ENCODE assay signal across 8 mouse cellular contexts in genomic region chr19:44297068-44297760, GRCm38 (mm10). TPM values are rescaled to one million over a fixed set of nuclear protein-coding genes. Genes with fewer than 3 reads are reported as not detected.
DNase-seq lines count a peak whose midpoint lies in the region; ATAC-seq and TF ChIP-seq lines count a peak whose summit lies in the region.

No protein-coding gene starts in this region.

- no peak for DNase-seq in heart, postnatal 14 days
- peak; percentile 11 for DNase-seq in forebrain, postnatal 0 days
- no peak for DNase-seq in midbrain, embryonic 10.5 days (ENCODE audit: low spot score)
- DNase-seq in urinary bladder, adult 18-20 months (ENCODE audit: low spot score in 2 of 2): no peak
- DNase-seq in urinary bladder, adult 2 months (ENCODE audit: low spot score): no peak
- no peak for DNase-seq in adrenal gland, adult 18-20 months (ENCODE audit: low spot score in 2 of 2)

- H3K9ac ChIP-seq in heart, embryonic 13.5 days: peak overlapping the region; percentile 97
- H3K9ac ChIP-seq in forebrain, postnatal 0 days: peak overlapping the region; percentile 98

- intact Hi-C loops in heart, postnatal 14 days (cut with DNase I): no loop called here

- ATAC-seq in heart, embryonic 13.5 days (ENCODE audit: extremely low read depth, insufficient number of reproducible peaks, low FRiP score, low TSS enrichment): no peak
- ATAC-seq in forebrain, postnatal 0 days: no peak

- no peak for TF ChIP-seq CTCF in E14TG2a.4 (conservative IDR thresholded peaks at IDR 0.05; ENCODE audit: low read length)
- no peak for TF ChIP-seq CTCF in forebrain, postnatal 0 days (IDR thresholded peaks at IDR 0.05; ENCODE audit: low read depth)

- H3K4me1 ChIP-seq in heart, embryonic 13.5 days: peaks cover 83% of the 10 kb centered on the region
- peaks cover 81% of the 10 kb centered on the region for H3K4me1 ChIP-seq in E14TG2a.4 (replicated peaks; ENCODE audit: low read depth, low read length)
- peaks cover 35% of the 10 kb centered on the region for H3K4me1 ChIP-seq in forebrain, postnatal 0 days (ENCODE audit: insufficient read depth)
- H3K4me1 ChIP-seq in midbrain, embryonic 10.5 days: peaks cover 77% of the 10 kb centered on the region

- WGBS in heart, embryonic 13.5 days: 59% methylated on average over 8 of the region's 8 CpGs
- 32% methylated on average over 8 of the region's 8 CpGs for WGBS in forebrain, postnatal 0 days
- 86% methylated on average over 8 of the region's 8 CpGs for WGBS in midbrain, embryonic 10.5 days

- H3K27me3 ChIP-seq in heart, embryonic 13.5 days (replicated peaks): no peaks in the 10 kb centered on the region
- no peaks in the 10 kb centered on the region for H3K27me3 ChIP-seq in E14TG2a.4 (ENCODE audit: insufficient read depth, low read length)
- no peaks in the 10 kb centered on the region for H3K27me3 ChIP-seq in forebrain, postnatal 0 days (ENCODE audit: insufficient read depth, low read length)
- H3K27me3 ChIP-seq in midbrain, embryonic 10.5 days (ENCODE audit: low read depth, poor library complexity, severe bottlenecking): no peaks in the 10 kb centered on the region

- H3K27ac ChIP-seq in heart, embryonic 13.5 days (replicated peaks): peak overlapping the region; percentile 50
- H3K27ac ChIP-seq in forebrain, postnatal 0 days (ENCODE audit: low read depth, low read length): 0 out of 2 replicates have a peak overlapping the region, but pooled peaks have one; percentile 9
- H3K27ac ChIP-seq in midbrain, embryonic 10.5 days (replicated peaks): peak overlapping the region; percentile 46; the same call in 1 of the 2 replicates

- H3K9me3 ChIP-seq in heart, embryonic 13.5 days: no peaks in the 10 kb centered on the region
- H3K9me3 ChIP-seq in E14TG2a.4 (ENCODE audit: low read length): no peaks in the 10 kb centered on the region
- H3K9me3 ChIP-seq in forebrain, postnatal 0 days (ENCODE audit: low read length): no peaks in the 10 kb centered on the region
- no peaks in the 10 kb centered on the region for H3K9me3 ChIP-seq in midbrain, embryonic 10.5 days (replicated peaks)

- H3K4me2 ChIP-seq in heart, embryonic 13.5 days: peak overlapping the region; percentile 92
- peak overlapping the region; percentile 98 for H3K4me2 ChIP-seq in forebrain, postnatal 0 days (ENCODE audit: low read depth)

- peak overlapping the region; percentile 89 for H3K4me3 ChIP-seq in heart, embryonic 13.5 days
- peak overlapping the region; percentile 98 for H3K4me3 ChIP-seq in E14TG2a.4 (replicated peaks; ENCODE audit: low read length)
- peak overlapping the region; percentile 95 for H3K4me3 ChIP-seq in forebrain, postnatal 0 days (ENCODE audit: low read depth, low read length)
- peak overlapping the region; percentile 86 for H3K4me3 ChIP-seq in midbrain, embryonic 10.5 days

- peaks cover 72% of the 10 kb centered on the region for H3K36me3 ChIP-seq in heart, embryonic 13.5 days
- H3K36me3 ChIP-seq in E14TG2a.4 (ENCODE audit: insufficient read depth, low read length): peaks cover 76% of the 10 kb centered on the region
- peaks cover 42% of the 10 kb centered on the region for H3K36me3 ChIP-seq in forebrain, postnatal 0 days (ENCODE audit: insufficient read depth)
- H3K36me3 ChIP-seq in midbrain, embryonic 10.5 days: peaks cover 75% of the 10 kb centered on the region

RNA-seq across cellular contexts. Expression of gene Scd2, which starts 3.7 kb away (rescaled TPM):
- polyA plus RNA-seq in heart, embryonic 13.5 days (2015; fragmentation: Nextera tagmentation; extraction: Ambion mirVana): 124 and 130 TPM in 2 replicates
- total RNA-seq in heart, postnatal 14 days (2021): 10 to 100 TPM; 24.8 to 27.2 TPM
- 540 and 696 TPM in 2 replicates for total RNA-seq in forebrain, postnatal 0 days (2014; rRNA removed)
- 162 and 210 TPM in 2 replicates for polyA plus RNA-seq in forebrain, postnatal 0 days (2015; fragmentation: Nextera tagmentation; extraction: Ambion mirVana)
- polyA plus RNA-seq in midbrain, embryonic 10.5 days (2016; fragmentation: Nextera tagmentation; extraction: Ambion mirVana): 326 and 382 TPM in 2 replicates
- polyA plus RNA-seq in urinary bladder, adult 2 months (2012; rRNA removed): 121 and 151 TPM in 2 replicates
- total RNA-seq in adrenal gland, adult 18-20 months (2021): 100 to 1,000 TPM; 836 to 847 TPM

RNA-seq across cellular contexts. Expression of gene Scd4, which starts 35.7 kb away (rescaled TPM):
- 0.49 and 0.69 TPM in 2 replicates for polyA plus RNA-seq in heart, embryonic 13.5 days (2015; fragmentation: Nextera tagmentation; extraction: Ambion mirVana)
- total RNA-seq in heart, postnatal 14 days (2021): 10 to 100 TPM; 13.1 to 14.0 TPM
- total RNA-seq in forebrain, postnatal 0 days (2014; rRNA removed): 0.23 and 0.43 TPM in 2 replicates
- 0.11 and 0.25 TPM in 2 replicates for polyA plus RNA-seq in forebrain, postnatal 0 days (2015; fragmentation: Nextera tagmentation; extraction: Ambion mirVana)
- polyA plus RNA-seq in midbrain, embryonic 10.5 days (2016; fragmentation: Nextera tagmentation; extraction: Ambion mirVana): 0.06 TPM in 1 of 2 replicates, not detected in the other
- 0.87 and 1.0 TPM in 2 replicates for polyA plus RNA-seq in urinary bladder, adult 2 months (2012; rRNA removed)
- total RNA-seq in adrenal gland, adult 18-20 months (2021): 10 to 100 TPM in 1 of 2 experiments, 1 to 10 TPM in 1; 5.2 to 15.0 TPM
